Mouse (Mus musculus) cerebellum, adult 9-10 months (tissue): ENCODE results near the gene Dock1.
A peak's percentile ranks its signal among the peaks of the same experiment; 100 is the strongest.

Experiments used
- DNase-seq: peaks from one replicate; pipeline ENCODE4 v3.0.0; 2022

Gene Dock1

DNA sequence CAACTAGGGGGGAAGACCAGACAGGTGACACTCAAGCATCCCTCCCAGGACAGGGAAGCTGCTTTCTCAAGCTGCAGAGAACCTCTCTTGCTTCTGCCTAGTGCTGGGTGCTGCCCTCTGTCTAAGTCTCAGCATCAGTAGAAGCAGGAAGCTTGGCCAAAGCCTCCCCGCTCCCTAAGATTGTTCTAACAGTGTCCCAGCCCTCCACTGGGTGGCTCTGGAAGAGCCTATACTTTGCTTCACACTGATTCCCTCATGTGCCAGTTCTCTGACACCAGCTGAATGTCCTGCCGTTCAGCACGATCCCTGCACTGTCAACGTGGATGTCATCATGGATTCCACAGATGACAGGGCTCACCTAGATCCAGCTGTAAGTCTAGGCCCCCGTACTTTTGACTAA is 324.5 kb downstream of the Dock1 start:
- no peak for DNase-seq

DNA sequence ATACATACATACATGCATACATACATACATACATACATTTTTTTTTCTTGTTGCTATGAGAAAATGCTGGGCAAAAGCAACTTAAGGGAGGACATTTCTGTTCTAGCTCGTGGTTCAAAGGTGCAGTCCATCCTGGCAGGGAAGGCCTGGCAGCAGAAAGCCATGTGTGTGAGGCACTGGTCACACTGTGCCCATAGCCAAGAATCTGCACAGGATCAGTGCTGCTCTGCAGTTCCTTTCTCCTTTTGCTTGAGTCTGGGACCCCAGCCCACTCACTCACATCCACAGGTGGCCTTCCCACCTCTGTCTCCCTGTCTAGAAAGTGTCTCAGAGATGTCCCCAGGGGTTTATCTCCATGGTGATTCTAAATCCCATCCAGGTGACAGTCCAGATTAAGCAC is 331.8 kb downstream of the Dock1 start:
- DNase-seq = no peak

DNA sequence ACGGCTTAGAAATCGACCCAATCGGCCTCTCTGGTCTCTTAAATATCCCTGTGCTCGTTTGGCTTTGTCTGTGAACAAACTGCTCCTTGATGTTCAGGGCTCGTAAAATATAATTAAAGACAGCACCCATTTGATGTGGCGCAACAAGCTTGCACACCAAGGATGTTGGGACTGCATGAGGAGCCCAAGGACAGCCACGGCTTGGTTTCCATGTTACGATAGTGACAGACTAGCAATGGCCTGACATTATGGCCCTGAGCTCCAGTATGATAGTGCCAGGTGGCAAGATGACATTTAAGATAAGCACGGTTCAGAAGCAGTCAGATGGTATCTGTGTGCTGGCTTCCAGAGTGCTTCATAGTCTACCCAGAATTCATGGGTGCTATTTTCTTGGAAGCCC is 332.4 kb downstream of the Dock1 start:
- no peak for DNase-seq

DNA sequence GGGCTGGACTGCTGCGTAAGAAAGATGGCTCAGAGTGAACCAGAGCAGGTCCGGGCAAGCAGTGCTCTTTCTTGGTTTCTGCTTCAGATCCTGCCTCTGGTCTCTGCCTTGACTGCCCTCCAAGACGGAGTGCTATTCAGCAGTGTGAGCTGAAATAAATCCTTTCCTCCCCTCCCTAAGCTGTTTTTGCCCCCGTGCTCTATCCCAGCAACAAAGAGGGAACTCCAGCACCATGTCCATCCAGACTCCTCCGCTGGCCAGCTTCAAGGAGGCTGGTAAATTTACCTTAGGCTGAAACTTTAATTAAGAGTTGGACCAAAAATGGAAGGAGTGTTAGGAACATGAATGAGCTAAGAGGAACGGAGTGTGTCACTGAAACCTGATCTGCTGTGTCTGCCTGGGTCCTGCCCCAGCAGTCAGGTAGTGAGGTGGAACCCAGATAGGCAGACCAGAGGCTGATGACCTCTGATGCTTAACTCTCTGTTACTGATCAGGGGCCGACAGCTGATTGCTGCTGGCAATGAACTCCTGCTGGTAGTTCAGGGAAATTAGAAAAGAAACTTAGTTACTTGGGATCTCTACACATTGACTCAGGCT is 335.6 kb downstream of the Dock1 start:
- no peak for DNase-seq

DNA sequence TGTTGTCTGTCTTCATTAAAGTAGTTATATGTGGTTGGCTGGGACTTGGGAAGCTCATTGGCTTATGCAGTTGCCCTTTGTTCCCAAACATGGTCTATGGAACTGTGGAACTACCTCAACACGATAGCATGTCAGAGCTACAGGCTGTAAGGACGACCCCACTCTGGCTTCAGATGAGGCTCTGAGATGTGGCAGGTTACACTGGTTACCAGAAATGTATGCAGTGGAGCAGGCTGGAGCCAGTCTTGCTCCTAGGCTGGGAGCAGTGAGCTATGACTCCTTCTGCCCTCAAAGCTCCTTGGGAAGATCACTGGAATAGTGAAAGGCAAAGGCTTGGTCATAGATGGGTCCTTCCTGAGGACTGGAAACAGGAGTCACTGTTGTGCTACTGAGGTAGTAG is 337.6 kb downstream of the Dock1 start:
- no peak for DNase-seq

DNA sequence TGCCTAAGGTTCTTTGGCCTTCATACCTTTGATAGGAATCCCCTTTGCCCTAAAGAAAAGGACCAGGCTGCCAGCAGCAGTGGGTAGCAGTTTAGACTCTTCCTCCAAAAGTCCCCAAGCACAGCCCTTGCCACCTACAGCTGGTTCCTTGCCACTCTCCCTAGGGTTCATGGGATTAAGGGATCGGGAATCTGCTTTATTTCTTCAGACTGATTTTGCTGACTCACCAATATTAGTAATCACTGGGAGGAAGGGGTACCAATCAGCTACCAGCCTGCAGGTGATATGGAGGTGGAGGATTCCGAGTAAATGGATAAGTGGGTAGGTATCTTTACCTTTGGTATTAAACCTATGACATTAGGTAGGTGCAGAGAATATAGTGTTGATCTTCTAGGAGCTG is 340.5 kb downstream of the Dock1 start:
- no peak for DNase-seq

DNA sequence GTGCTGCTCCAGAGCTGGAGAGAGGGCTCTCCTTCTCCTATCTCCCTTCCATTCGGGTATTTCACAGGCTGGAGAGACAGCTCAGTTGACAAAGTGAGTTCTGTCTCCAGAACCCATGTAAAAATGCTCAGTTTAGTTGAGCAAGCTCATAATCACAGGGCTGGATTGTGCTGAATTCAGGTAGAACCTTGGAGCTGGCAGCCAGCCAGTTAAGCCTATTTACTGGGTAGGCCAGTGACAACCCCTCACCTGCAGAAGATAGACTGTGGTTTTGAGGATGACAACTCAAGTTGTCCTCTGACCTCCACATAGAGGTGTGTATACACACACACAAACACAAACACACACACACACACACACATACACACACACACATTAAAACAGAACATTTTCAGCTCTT is 347.1 kb downstream of the Dock1 start:
- no peak for DNase-seq

DNA sequence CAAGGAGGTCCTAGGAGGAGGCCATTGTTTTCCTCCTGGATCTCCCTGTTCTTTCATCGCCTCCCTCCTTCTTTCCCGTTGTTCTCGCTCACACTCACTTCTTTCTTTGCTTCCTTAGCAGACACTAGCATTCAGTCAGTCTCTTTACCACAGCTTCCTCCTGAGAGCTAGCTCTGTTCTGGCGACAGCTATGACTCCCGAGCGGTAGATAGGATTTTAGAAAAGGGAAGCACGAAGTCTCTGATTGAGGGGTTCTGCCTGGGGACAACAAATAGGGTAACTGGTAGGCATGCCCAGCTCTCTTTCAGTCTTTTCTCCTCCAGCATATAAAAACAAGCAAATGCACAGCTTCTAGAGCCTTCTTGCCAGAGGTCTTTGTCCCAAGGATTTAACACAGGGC is 350.3 kb downstream of the Dock1 start:
- no peak for DNase-seq

DNA sequence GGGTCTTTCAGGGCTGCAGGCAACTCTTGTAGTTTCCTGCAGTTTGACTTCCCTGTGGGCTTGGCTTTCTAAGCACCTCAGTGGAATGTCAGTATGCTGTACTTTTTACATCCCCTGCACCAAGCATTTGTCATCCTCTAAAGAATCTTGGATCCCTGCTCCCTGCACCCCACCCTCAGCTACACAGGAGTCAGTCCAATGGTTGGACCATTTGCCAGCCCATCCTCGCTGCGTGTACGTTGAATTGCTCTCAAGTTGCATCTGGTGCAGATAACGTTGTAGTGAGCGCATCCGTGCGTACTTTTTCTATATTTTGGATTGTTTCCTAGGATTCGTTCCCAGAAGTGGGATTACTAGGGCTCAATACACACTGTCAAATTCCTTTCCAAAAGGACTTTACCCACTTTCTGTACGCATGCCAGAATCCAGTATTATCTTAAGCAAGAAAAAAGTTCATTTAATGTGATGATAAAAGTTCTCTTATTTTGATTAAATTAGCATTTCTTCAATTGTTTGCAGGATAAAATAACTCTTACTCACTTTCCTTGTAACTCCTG is 351.2 kb downstream of the Dock1 start:
- no peak for DNase-seq

DNA sequence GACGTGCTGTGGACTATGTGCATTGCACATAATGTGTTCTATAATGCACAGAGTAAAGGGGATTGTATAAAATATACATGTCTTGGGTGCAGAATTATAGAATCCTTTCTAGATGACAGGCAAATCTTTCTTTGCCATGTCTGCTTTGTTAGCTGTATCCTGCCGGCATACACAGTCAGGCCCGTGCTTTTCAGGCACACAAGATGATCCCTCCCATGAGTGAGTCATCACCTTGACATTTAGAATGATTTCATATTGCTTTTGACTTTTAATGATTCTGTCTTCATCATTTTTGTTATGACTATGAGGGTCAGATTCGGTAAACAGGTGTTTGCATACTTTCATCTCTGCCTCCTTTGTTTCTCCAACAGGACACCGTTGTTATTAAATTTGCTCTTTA is 354.1 kb downstream of the Dock1 start:
- DNase-seq = no peak

DNA sequence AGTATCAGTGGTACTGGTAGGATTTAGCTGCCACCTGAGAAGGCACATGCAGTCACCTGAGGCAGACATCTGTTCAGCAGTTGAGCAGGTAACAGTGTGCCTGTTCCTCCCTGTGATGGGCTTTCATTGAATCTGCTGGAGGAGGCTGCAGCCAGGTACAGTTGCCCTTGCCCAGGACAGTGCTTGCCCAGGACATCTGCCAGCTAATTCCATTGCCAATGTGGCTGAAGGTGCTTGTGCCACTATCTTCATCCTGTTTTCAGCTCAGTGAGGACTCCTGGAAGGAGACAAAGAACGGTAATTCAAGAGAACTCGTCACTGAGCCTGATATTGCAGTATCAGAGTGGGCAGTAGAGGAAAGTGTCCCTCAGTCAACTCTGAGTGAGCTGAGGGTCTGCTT is 358.3 kb downstream of the Dock1 start:
- no peak for DNase-seq

DNA sequence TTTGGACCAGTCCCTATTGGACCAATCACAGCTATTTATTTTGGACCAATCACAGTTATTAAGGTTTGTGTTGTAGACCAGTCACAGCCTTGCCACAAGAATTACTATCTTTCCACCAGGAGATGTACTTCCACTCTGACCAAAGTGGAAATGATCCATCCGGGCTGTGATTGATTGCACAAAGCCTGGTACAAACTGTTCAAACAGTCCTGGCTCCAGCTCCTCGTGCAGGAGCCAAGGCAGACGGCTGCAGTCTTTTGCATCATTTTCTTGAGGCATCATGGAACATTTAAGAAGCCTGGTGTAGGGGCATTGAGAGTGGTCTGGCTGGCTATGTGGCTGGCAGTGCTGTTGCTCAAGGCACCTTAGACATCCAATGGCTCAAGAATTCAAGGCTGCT is 358.7 kb downstream of the Dock1 start:
- DNase-seq = no peak

DNA sequence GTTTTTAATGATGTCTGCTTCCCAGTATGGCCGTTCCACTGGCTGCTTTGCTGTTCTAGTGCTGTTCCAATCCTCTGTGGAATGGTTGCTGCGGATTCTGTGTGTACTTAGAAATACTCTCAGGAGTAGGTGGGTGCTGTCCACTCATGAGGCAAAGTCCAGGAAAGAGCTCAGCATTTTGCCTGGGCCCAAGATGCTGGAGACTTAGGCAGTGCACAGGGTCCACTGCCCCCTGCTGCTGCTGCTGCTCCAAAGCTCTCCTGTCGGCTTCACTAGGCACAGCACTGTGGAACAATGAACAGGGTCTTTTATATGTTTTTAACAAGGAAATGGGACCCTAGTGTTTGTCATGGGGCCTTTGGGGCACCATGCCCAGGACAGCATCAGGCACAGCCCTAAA is 361.0 kb downstream of the Dock1 start:
- DNase-seq = no peak

DNA sequence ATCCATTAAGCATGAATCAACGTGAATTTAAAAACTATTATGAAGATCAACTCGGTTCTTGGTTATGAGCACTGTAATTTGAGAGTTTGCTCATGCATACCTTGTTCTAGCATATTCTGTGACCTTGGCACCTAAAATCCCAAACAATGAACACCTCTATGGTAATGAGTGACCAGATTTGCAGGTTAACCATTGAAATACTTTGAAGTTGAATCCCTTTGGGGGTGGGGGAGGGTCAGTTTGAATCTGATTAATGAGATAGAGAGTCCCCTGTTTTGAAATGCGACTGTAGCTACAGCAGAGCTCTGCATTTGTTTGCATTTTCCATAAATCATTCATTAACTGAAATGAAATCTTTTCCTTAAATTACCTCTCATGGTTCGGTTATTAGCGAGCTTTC is 364.4 kb downstream of the Dock1 start:
- DNase-seq = no peak

DNA sequence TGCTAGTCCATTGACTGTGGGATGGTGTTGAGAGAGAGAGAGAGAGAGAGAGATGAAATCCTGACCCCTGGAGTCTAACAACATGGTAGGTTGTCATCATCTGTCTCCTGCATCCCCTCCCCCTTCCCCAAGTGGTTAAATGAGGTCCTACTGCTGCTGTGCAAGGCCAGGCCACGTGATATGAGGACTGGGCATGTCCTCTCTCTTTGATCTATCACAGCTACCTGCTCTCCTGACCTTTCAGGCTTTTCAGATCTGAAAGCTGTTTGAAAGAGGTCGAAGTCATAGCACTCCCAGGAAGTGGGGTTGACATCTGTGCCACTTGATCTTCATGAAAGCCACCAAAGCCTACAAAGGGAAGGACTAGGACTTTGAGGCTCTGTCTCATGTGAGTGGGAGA is 365.2 kb downstream of the Dock1 start:
- no peak for DNase-seq

DNA sequence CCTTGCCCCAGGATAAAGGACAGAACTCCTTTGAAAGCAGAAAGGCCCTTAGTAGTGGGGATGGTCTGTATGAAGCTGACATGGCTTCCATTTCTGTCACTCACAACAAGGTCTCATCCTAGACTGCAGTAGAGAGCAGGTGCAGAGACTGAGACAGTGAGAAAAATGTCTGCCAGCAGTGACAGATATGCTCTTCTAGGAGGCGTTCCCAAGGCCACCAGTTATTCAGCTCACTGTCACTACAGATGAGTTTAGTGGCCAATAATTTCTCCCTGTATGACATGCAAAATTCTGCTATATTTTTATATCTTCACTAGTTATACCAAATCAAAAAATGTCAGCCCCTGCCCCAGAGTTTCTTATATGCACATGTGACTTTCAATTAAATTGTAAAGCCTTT is 368.5 kb downstream of the Dock1 start:
- no peak for DNase-seq

DNA sequence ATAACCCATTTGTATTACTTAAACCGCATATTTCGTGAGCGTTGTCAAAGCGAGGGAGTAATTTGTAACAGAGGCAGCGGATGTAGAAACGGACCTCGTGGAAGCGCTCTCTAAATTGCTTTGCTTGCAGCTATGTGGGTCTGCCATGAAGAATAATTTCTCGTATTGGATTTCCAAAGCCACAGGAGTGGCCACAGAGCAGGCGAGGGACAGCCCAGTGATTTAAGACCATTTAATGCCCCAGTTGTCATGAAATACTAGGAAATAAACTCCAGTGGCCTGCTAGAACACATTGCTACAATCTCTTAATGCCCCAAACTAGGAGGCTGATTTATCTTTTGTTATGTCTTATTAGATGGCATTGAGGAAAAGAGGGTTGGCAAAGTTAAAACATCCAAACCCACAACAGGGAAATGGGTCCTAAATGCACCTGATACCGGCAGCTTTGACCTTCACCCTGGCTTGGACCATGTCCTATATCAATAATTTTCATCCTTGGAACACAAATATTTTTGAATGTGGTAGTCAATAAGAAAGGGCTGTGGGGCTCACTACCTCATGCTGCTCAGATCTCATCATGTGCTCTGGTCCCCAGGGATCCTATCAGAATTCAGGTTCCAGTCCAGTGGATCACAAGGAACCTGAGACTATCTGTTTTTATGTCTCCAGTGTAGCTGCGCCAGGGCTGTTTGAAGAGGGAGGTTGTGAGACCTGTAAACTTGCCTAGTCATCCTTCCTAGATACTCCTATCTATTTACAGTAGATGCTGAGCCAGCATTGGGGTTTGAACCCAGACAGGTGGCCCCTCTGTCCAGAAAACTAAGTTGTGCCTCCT is 373.7 kb downstream of the Dock1 start:
- no peak for DNase-seq

DNA sequence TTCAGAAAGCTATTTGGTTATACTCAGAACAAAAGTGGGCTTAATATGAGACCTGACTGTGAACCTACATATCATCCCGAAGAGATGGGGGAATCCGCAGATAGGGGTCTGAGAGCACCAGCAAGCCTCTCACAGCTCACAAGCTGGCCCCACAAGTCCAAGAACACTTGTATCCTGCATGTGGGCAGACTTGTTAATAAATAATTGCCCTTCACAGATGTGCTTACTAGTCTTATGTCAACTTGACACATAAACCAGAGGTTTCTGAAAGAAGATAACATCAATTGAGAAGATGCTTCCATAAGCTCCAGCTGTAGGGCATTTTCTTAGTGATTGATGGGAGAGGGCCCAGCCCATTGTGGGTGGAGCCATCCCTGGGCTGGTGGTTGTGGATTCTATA is 379.0 kb downstream of the Dock1 start:
- DNase-seq = no peak

DNA sequence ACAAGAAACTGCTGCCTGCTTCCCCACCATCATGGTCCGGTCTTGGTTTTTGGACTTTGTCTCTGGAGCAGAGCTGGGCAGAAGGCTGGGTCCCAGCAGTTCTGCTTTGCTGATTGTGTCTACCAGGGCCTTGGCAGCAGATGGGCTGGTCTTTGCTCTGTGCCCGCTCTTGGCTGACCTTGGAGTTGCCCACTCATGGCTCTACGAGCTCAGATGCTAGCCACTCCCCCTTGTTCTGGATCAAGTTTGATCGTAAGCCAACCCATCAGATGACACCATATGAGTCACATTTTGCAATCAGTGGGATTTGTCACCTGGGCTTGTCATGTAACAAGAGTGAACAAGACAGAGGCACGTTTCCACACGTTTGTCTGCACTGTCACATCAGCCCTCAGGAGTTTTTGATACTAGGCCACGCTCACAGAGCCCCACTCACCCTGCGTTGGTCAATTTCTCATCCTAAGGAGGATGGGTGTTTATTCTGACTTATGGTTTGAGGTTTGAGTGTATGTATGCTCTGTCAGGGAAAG is 382.8 kb downstream of the Dock1 start:
- DNase-seq = no peak

DNA sequence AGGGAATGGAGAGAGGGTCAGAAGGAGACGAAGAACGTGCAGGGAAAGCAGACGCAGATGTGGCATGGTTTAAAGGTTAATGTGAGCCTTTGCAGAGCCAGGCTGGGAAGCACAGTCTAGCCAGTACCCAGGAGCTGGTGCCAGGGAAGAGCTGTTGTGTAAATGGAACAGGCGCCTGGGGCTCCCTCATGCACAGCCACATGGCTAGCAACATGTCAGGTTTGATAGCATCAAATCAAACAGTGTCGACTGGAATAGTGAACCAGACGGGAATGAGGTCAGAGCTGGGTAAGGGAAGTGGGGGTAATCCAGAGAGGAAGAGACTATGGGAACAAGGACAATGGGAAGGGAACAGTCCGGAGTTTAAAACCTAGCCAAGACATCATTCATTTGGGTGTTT is 384.2 kb downstream of the Dock1 start:
- peak; percentile 21 for DNase-seq

DNA sequence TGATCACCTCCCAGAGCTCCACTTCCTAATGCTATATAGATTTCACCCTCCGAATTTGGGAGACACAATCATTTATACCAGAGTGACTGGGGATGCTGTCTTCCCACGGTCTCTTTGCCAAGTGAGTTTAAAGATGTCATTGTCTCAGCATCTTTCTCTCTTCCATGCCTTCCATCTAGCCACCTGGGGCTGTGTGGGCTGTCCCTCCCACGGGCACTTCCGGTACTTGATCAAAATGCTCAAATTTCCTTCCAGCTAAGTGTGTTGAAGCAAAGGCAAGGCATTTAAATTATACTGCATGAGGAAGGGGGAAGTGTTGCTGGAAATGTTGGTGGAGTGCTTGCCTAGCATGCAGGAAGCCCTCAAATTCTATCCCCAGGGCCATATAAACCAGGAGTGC is 388.6 kb downstream of the Dock1 start:
- no peak for DNase-seq

DNA sequence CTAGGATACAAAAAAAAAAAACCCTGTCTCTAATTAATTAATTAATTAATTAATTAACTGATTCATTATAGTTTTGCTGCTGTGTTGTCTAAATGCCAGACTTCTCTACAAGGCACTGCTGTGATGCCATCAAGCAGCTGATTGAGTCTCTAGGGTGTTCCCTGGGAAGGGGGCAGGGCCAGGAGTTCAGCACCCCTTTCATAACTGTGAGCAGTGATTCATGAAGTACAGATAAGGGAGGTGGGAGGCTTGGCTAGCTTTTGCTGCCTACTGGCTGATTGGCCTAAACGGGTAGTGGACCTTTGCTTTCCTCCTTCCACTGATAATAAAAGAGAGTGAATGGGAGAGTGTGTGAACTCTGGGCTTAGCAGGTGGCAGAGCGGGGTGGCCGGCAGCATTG is 389.1 kb downstream of the Dock1 start:
- no peak for DNase-seq

DNA sequence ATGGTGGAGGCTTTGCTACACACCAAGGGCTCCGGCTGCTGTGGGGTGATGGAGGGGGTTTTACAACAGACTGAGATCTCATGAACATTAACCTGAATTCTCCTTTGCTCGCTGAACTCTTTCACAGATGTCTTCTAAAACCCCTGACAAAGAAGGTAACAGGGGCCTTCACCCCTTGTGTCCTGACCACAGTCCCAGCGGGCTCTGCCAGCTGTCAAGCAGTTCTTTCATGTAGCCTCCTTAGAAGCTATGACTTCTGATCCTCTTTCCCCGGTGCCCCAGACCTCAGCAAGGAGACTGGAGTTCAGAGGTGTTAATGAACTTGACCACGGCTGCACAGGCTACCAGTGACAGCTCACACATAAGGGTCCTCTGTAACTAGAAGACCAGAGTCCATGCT is 393.4 kb downstream of the Dock1 start:
- no peak for DNase-seq

DNA sequence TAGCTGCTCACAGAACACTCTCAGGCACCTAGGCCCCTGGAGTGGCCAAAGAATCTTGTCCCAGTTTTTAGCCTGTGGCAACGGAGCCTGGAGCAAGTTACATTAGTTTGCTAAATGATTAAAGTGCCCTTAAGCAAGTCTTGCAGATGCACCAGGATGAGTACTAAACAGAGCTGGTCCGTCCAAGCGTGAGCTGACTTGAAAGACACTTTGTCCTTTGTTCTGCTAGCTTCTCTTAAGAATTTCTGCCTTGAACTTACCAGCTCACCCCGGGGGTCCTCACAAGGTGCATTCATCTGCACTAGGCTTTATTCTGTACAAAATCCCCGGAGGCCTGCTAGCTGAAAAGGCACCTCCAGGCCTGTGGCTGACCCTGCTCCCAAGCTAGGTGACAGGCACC is 394.8 kb downstream of the Dock1 start:
- no peak for DNase-seq
